Mouse (Mus musculus): ENCODE results near the gene Gm49369. TPM values are rescaled to one million over a fixed set of nuclear protein-coding genes. Genes with fewer than 3 reads are reported as not detected.

Gm49369 gene
- total RNA-seq (2014; rRNA removed; ENCODE audit: low replicate concordance) (not detected in 2 replicates), polyA plus RNA-seq (2015; fragmentation: Nextera tagmentation; extraction: Ambion mirVana) (0.85 TPM in 1 of 2 replicates, not detected in the other)

DNA sequence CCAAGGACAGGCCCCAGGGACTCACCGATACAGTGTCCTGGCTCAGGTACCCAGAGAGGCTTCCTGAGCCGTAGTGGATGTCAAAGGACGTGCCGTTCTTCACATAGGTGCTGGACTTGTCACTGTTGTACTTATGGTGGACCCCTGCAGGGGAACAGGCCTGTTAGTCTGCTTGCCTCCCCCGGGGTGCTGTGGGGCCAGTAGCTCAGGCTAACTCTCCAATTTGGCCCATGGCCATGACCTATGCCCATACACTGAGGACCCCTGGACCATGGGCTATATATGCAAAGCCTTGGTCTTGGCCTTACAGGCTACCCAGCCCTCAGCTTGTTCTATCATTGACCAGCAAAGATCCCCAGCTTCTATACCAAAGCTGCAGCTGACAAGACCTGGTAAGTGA, at the start of gene Gm49369:
TSS of gene Gm49369 (minus strand) at position 101 of the 400 bp plus-strand sequence.
- H3K4me2 ChIP-seq (ENCODE audit: low read depth, low read length): no peak within 1 kb of the TSS
- ATAC-seq (ENCODE audit: insufficient read depth, low read depth) (no peak), DNase-seq (ENCODE audit: low spot score) (no peak)
- H3K9me3 ChIP-seq (replicated peaks; ENCODE audit: control insufficient read depth, low read length): no peaks in the 10 kb centered on the region
- peaks cover 82% of the 10 kb centered on the region for H3K36me3 ChIP-seq (replicated peaks; ENCODE audit: control insufficient read depth, insufficient read depth, low read length)
- no peaks in the 10 kb centered on the region for H3K27me3 ChIP-seq (ENCODE audit: control insufficient read depth, insufficient read depth, low read length)
- no peak within 1 kb of the TSS for H3K4me3 ChIP-seq (ENCODE audit: low read depth, low read length)
- 96% methylated on average over 5 of the region's 5 CpGs for WGBS
- peak within 1 kb of the TSS; percentile 9; the same call in 1 of the 2 replicates for H3K27ac ChIP-seq (ENCODE audit: low read depth)
- H3K4me1 ChIP-seq (ENCODE audit: control insufficient read depth, insufficient read depth): peaks cover 14% of the 10 kb centered on the region
- TF ChIP-seq EP300 (IDR thresholded peaks at IDR 0.05; ENCODE audit: low read depth) (no peak), CTCF (IDR thresholded peaks at IDR 0.05; ENCODE audit: low read depth) (no peak)
- no peak within 1 kb of the TSS for H3K9ac ChIP-seq (replicated peaks; ENCODE audit: low read depth, low read length)

DNA sequence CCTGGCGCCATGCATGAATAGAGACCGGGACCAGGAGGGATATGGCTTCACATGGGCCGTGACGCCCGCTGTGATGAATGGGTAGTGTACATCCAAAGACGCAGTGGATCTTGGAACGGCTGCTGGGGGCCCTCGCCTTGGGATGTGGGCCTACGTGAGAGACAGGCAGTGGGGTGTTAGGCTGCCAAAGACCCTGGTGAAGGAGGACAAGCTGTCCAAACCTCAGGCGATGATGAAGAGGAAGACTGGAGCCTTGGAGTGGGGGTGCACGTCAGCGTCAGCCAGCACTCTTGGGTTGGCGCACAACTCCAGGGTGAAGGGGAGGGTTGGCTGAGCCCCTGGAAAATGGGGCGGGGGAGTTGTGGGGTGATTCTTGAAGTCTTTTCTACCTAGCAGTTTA, 48.6 kb upstream of the Gm49369 start:
- H3K4me2 ChIP-seq (ENCODE audit: low read depth, low read length): no peak overlapping the region
- H3K9me3 ChIP-seq (replicated peaks; ENCODE audit: control insufficient read depth, low read length): no peaks in the 10 kb centered on the region
- H3K27me3 ChIP-seq (ENCODE audit: control insufficient read depth, insufficient read depth, low read length): no peaks in the 10 kb centered on the region
- DNase-seq (ENCODE audit: low spot score) (no peak), ATAC-seq (ENCODE audit: insufficient read depth, low read depth) (no peak)
- peaks cover 10% of the 10 kb centered on the region; the same call in 1 of the 2 replicates for H3K4me1 ChIP-seq (ENCODE audit: control insufficient read depth, insufficient read depth)
- no peak overlapping the region for H3K27ac ChIP-seq (ENCODE audit: low read depth)
- H3K4me3 ChIP-seq (ENCODE audit: low read depth, low read length): no peak overlapping the region
- H3K9ac ChIP-seq (replicated peaks; ENCODE audit: low read depth, low read length): no peak overlapping the region
- no peaks in the 10 kb centered on the region for H3K36me3 ChIP-seq (replicated peaks; ENCODE audit: control insufficient read depth, insufficient read depth, low read length)
- WGBS: 89% methylated on average over 14 of the region's 14 CpGs
- no peak for TF ChIP-seq CTCF (IDR thresholded peaks at IDR 0.05; ENCODE audit: low read depth)

DNA sequence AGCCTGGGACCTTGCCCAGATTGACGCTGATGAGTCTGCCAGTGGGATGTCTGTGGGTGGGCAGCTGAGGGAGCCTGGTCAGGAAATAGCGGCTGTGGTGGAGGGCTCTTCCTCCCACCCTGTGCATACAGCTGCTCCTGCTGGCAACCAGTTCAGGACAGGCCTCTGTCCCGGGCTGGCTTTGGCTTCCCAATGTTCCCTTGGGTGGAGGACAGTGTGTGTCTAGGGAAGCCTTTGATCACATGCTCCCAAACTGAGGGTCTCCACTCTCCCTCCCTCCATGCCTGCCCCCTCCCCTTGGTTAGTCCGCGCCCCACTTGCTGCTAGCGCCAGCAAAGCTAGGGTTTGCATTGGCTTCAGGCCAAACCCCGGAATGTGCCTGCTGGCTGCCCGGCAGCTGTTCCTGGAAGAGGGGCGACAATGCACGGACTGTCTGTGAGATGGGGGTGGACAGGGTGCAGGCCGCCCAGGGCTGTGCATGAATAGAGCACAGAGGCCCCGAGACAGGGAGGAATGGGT, 47.8 kb upstream of the Gm49369 start:
- H3K27ac ChIP-seq (ENCODE audit: low read depth): peak overlapping the region; percentile 13; the same call in 1 of the 2 replicates
- H3K9me3 ChIP-seq (replicated peaks; ENCODE audit: control insufficient read depth, low read length): no peaks in the 10 kb centered on the region
- H3K36me3 ChIP-seq (replicated peaks; ENCODE audit: control insufficient read depth, insufficient read depth, low read length): no peaks in the 10 kb centered on the region
- 31% methylated on average over 11 of the region's 12 CpGs for WGBS
- DNase-seq (ENCODE audit: low spot score): no peak
- TF ChIP-seq CTCF (IDR thresholded peaks at IDR 0.05; ENCODE audit: low read depth) (no peak), EP300 (IDR thresholded peaks at IDR 0.05; ENCODE audit: low read depth) (no peak)
- no peak overlapping the region for H3K4me3 ChIP-seq (ENCODE audit: low read depth, low read length)
- no peak overlapping the region for H3K9ac ChIP-seq (replicated peaks; ENCODE audit: low read depth, low read length)
- no peaks in the 10 kb centered on the region for H3K27me3 ChIP-seq (ENCODE audit: control insufficient read depth, insufficient read depth, low read length)
- peaks cover 10% of the 10 kb centered on the region; the same call in 1 of the 2 replicates for H3K4me1 ChIP-seq (ENCODE audit: control insufficient read depth, insufficient read depth)
- ATAC-seq (ENCODE audit: insufficient read depth, low read depth): peak; percentile 46; the same call in 1 of the 2 replicates
- no peak overlapping the region for H3K4me2 ChIP-seq (ENCODE audit: low read depth, low read length)

GRCm38 (mm10) chr7:142428213-142428612, 45.7 kb upstream of the Gm49369 start:
- no peak overlapping the region for H3K4me2 ChIP-seq (ENCODE audit: low read depth, low read length)
- H3K36me3 ChIP-seq (replicated peaks; ENCODE audit: control insufficient read depth, insufficient read depth, low read length): no peaks in the 10 kb centered on the region
- H3K4me3 ChIP-seq (ENCODE audit: low read depth, low read length): no peak overlapping the region
- TF ChIP-seq EP300 (IDR thresholded peaks at IDR 0.05; ENCODE audit: low read depth) (no peak), CTCF (IDR thresholded peaks at IDR 0.05; ENCODE audit: low read depth) (peak; percentile 54)
- WGBS: 20% methylated on average over 7 of the region's 7 CpGs
- no peaks in the 10 kb centered on the region for H3K27me3 ChIP-seq (ENCODE audit: control insufficient read depth, insufficient read depth, low read length)
- DNase-seq (ENCODE audit: low spot score): peak; percentile 47
- ATAC-seq (ENCODE audit: insufficient read depth, low read depth): peak; percentile 49
- peaks cover 10% of the 10 kb centered on the region; the same call in 1 of the 2 replicates for H3K4me1 ChIP-seq (ENCODE audit: control insufficient read depth, insufficient read depth)
- H3K27ac ChIP-seq (ENCODE audit: low read depth): no peak overlapping the region
- H3K9me3 ChIP-seq (replicated peaks; ENCODE audit: control insufficient read depth, low read length): no peaks in the 10 kb centered on the region
- H3K9ac ChIP-seq (replicated peaks; ENCODE audit: low read depth, low read length): no peak overlapping the region

- Histone ChIP-seq H3K4me3 (ENCODE audit: low read depth, low read length) (no peak overlapping the region), H3K27me3 (ENCODE audit: control insufficient read depth, insufficient read depth, low read length) (no peaks in the 10 kb centered on the region), H3K4me1 (ENCODE audit: control insufficient read depth, insufficient read depth) (peaks cover 10% of the 10 kb centered on the region; the same call in 1 of the 2 replicates), H3K9ac (replicated peaks; ENCODE audit: low read depth, low read length) (no peak overlapping the region), H3K36me3 (replicated peaks; ENCODE audit: control insufficient read depth, insufficient read depth, low read length) (no peaks in the 10 kb centered on the region), H3K9me3 (replicated peaks; ENCODE audit: control insufficient read depth, low read length) (no peaks in the 10 kb centered on the region), H3K4me2 (ENCODE audit: low read depth, low read length) (no peak overlapping the region), H3K27ac (ENCODE audit: low read depth) (no peak overlapping the region)
- TF ChIP-seq EP300 (IDR thresholded peaks at IDR 0.05; ENCODE audit: low read depth) (no peak), CTCF (IDR thresholded peaks at IDR 0.05; ENCODE audit: low read depth) (peak; percentile 66)
- DNase-seq (ENCODE audit: low spot score) (peak; percentile 55), ATAC-seq (ENCODE audit: insufficient read depth, low read depth) (peak; percentile 24; the same call in 1 of the 2 replicates)
- WGBS: 60% methylated on average over 11 of the region's 11 CpGs
These were observed 43.3 kb upstream of the Gm49369 start for GRCm38 (mm10) chr7:142425641-142426213.
